Mouse (Mus musculus) ES-E14 (cell line): ENCODE results near the gene Papolb. TPM values are rescaled to one million over a fixed set of nuclear protein-coding genes. Genes with fewer than 3 reads are reported as not detected.

ENCODE experiments used
- DNase-seq: peaks from one replicate; pipeline ENCODE4 v3.0.0-alpha.2; 2013; ENCODE audit warnings: low read depth, low spot score
- H3K27ac ChIP-seq: 2 replicates; pipeline ENCODE4 v1.5.1; 2012; ENCODE audit warnings: low read depth, mild to moderate bottlenecking, low read length, moderate library complexity, mixed read lengths; ENCODE audit not compliant: poor library complexity, insufficient read depth, severe bottlenecking
- H3K36me3 ChIP-seq: 2 replicates; pipeline ENCODE4 v1.6.1; 2012; ENCODE audit warnings: mild to moderate bottlenecking, low read length, moderate library complexity, mixed read lengths; ENCODE audit not compliant: control insufficient read depth, poor library complexity, insufficient read depth, severe bottlenecking
- H3K4me1 ChIP-seq, 2 experiments: fragments of 150-350 bp in 1 of 2; sonication (generic) in 1 of 2; 2 replicates each; pipeline ENCODE4 v1.6.1; 2012; ENCODE audit warnings: low read length in 2 of 2, mild to moderate bottlenecking in 1 of 2, mixed read lengths in 1 of 2; ENCODE audit not compliant: control insufficient read depth in 2 of 2, insufficient read depth in 2 of 2, poor library complexity in 1 of 2
- H3K4me3 ChIP-seq, 2 experiments: fragments of 150-350 bp in 1 of 2; sonication (generic) in 1 of 2; 2 replicates each; pipeline ENCODE4 v1.5.1; 2012; ENCODE audit warnings: low read length in 2 of 2, low read depth in 1 of 2, mild to moderate bottlenecking in 1 of 2, mixed read lengths in 1 of 2; ENCODE audit not compliant: insufficient read depth in 1 of 2, poor library complexity in 1 of 2, severe bottlenecking in 1 of 2
- H3K9ac ChIP-seq: 2 replicates; pipeline ENCODE4 v1.6.1; 2012; ENCODE audit warnings: low read depth, mild to moderate bottlenecking, low read length, mixed read lengths; ENCODE audit not compliant: poor library complexity, insufficient read depth, severe bottlenecking
- H3K9me3 ChIP-seq: fragments of 150-350 bp; sonication (generic); 2 replicates; pipeline ENCODE4 v1.6.1; 2012; ENCODE audit warnings: low read depth, mild to moderate bottlenecking, low read length; ENCODE audit not compliant: control insufficient read depth, insufficient read depth
- CHD2 ChIP-seq: IDR thresholded peaks from 2 replicates; pipeline ENCODE4 v1.6.1; 2014; ENCODE audit warnings: mild to moderate bottlenecking, low read depth, low read length, inconsistent platforms
- HCFC1 ChIP-seq: IDR thresholded peaks from 2 replicates; pipeline ENCODE4 v1.6.1; 2012; ENCODE audit warnings: low read length, inconsistent platforms, borderline replicate concordance; ENCODE audit not compliant: insufficient read depth
- MAFK ChIP-seq: IDR thresholded peaks from 2 replicates; pipeline ENCODE4 v1.6.1; 2014; ENCODE audit warnings: mild to moderate bottlenecking, low read depth, low read length, inconsistent platforms; ENCODE audit not compliant: insufficient read depth
- ZC3H11A ChIP-seq: IDR thresholded peaks from 2 replicates; pipeline ENCODE4 v1.6.1; 2012; ENCODE audit warnings: low read depth, mild to moderate bottlenecking, inconsistent platforms, low read length, borderline replicate concordance
- ZNF384 ChIP-seq: IDR thresholded peaks from 2 replicates; pipeline ENCODE4 v1.6.1; 2012; ENCODE audit warnings: low read depth, low read length, inconsistent platforms
- in situ Hi-C, 2 experiments: fragments of 600-800 bp; cut with MboI; formaldehyde crosslinking; loops; one replicate each; pipeline ENCODE4 v1.15.1; 2025; ENCODE audit warnings: low sequenced_read_pairs in 2 of 2, inconsistent platforms in 1 of 2; ENCODE audit not compliant: unreplicated experiment in 2 of 2
- total RNA-seq: library from RNA; depleted of rRNA; stranded (reverse); fragments of 300-350 nt; gene quantifications from 2 replicates; pipeline ENCODE4 v1.2.3, GENCODE M21; 2012

The Papolb gene
- total RNA-seq, 1 experiment, result 3.5 TPM

GRCm38 (mm10) chr5:142502414-142502813 lies 27.5 kb downstream of the Papolb start:
- TF ChIP-seq ZC3H11A (peak; percentile 54; the same call in 1 of the 2 replicates), CHD2 (no peak), HCFC1 (0 out of 2 replicates have a peak, but pooled peaks have one; percentile 37)
- in situ Hi-C loops, result loop anchor here in 1 of 2 experiments (5.0 kb wide), 1 partner anchor 45 kb away; no protein-coding TSS in a partner anchor

DNA sequence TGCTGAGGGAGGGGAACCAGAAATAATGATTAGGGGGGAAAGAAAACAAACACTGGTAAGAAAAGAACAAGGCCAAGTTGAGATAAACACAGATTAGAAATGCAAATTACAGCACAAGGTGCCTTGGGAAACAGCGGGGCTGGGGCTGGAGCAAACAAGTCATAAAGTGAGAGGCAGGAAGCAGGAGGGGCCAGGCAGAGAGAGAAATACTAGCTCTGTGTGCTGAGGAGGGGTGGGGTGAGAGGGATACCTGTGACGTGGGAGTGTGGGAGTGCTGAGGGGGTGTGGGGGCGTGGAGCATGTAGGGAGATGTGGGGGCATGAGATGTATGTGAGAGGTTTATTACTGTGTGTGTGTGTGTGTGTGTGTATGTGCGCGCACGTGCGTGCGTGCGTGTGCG lies 29.0 kb downstream of the Papolb start:
- TF ChIP-seq CHD2 (no peak), MAFK (no peak), ZC3H11A (no peak), ZNF384 (no peak), HCFC1 (no peak)
- Histone ChIP-seq H3K9ac (no peak overlapping the region), H3K36me3 (no peaks in the 10 kb centered on the region; the same call in 1 of the 2 replicates), H3K4me3 (no peak overlapping the region), H3K9me3 (no peaks in the 10 kb centered on the region), H3K4me1 (peaks cover 0 to 19% of the 10 kb centered on the region in 2 experiments; a peak in 1 of 4 replicates), H3K27ac (no peak overlapping the region; the same call in 1 of the 2 replicates)
- no peak for DNase-seq
- in situ Hi-C loops, result loop anchor here in 1 of 2 experiments (5.0 kb wide), 1 partner anchor 46 kb away; no protein-coding TSS in a partner anchor

More at GRCm38 (mm10) chr5:142502414-142502813, 27.5 kb downstream of the Papolb start:
- Histone ChIP-seq H3K27ac (no peak overlapping the region), H3K36me3 (no peaks in the 10 kb centered on the region; the same call in 1 of the 2 replicates), H3K4me3 (no peak overlapping the region), H3K9me3 (no peaks in the 10 kb centered on the region), H3K4me1 (peaks cover 0 to 24% of the 10 kb centered on the region in 2 experiments; a peak in 1 of 4 replicates), H3K9ac (no peak overlapping the region)
- DNase-seq, result peak; percentile 86

GRCm38 (mm10) chr5:142498964-142499363 lies 30.9 kb downstream of the Papolb start:
- Histone ChIP-seq H3K4me3 (no peak overlapping the region), H3K36me3 (no peaks in the 10 kb centered on the region; the same call in 1 of the 2 replicates), H3K27ac (no peak overlapping the region), H3K4me1 (peaks cover 0 to 25% of the 10 kb centered on the region in 2 experiments; a peak in 1 of 4 replicates), H3K9ac (no peak overlapping the region), H3K9me3 (no peaks in the 10 kb centered on the region)
- in situ Hi-C loops, result no loop called here
- TF ChIP-seq MAFK (no peak), HCFC1 (no peak), ZC3H11A (peak; percentile 47; the same call in 1 of the 2 replicates)
- DNase-seq, result peak; percentile 39

- H3K36me3 ChIP-seq, result no peaks in the 10 kb centered on the region; the same call in 1 of the 2 replicates
- H3K4me1 ChIP-seq, result peaks cover 0 to 13% of the 10 kb centered on the region in 2 experiments; a peak in 1 of 4 replicates
These were observed 34.4 kb downstream of the Papolb start for GRCm38 (mm10) chr5:142495321-142496096.

More at GRCm38 (mm10) chr5:142495321-142496096, 34.4 kb downstream of the Papolb start:
- Histone ChIP-seq H3K9ac (no peak overlapping the region), H3K4me3 (no peak overlapping the region), H3K9me3 (no peaks in the 10 kb centered on the region), H3K27ac (no peak overlapping the region)
- in situ Hi-C loops, result no loop called here
- TF ChIP-seq MAFK (no peak), CHD2 (no peak)
- no peak for DNase-seq
